In genomic region chr9:121947784-121948183, GRCm38 (mm10) we compare ENCODE assay signal across 9 mouse cellular contexts. TPM values are rescaled to one million over a fixed set of nuclear protein-coding genes. Genes with fewer than 3 reads are reported as not detected.
A peak's percentile ranks its signal among the peaks of the same experiment; 100 is the strongest.
DNase-seq lines count a peak whose midpoint lies in the region; ATAC-seq and TF ChIP-seq lines count a peak whose summit lies in the region.
"Had no signal": no experiment of that assay in that cellular context is flagged by ENCODE, and none has a peak within 500 bp of the region (broad histone marks: within the 10 kb centered on the region; RNA-seq: fewer than 3 reads in every experiment).

No protein-coding gene starts in this region.

- H3K4me3 ChIP-seq in midbrain, postnatal 0 days (ENCODE audit: low read depth, low read length), result no peak overlapping the region

- WGBS in midbrain, postnatal 0 days, result 3% methylated on average over 4 of the region's 4 CpGs

- TF ChIP-seq CTCF in midbrain, postnatal 0 days (IDR thresholded peaks at IDR 0.05), result peak; percentile 82

- H3K9me3 ChIP-seq in midbrain, postnatal 0 days (ENCODE audit: low read length), result no peaks in the 10 kb centered on the region

- no peak for ATAC-seq in midbrain, postnatal 0 days (ENCODE audit: low FRiP score)
- ATAC-seq in granulocyte monocyte progenitor cell, adult 5-6 weeks (replicated peaks; ENCODE audit: poor library complexity, severe bottlenecking), result no peak

- H3K9ac ChIP-seq in midbrain, postnatal 0 days (replicated peaks; ENCODE audit: low read length, poor library complexity, severe bottlenecking), result no peak overlapping the region

- intact Hi-C loops in heart, postnatal 14 days (cut with DNase I), result loop anchor here (1.0 to 2.0 kb wide), 2 partner anchors 38 to 363 kb away; no protein-coding TSS in a partner anchor
- intact Hi-C loops in left cerebral cortex, postnatal 10 days (cut with DNase I), result loop anchor here (2.0 kb wide), 1 partner anchor 35 kb away; no protein-coding TSS in a partner anchor

- H3K27me3 ChIP-seq in midbrain, postnatal 0 days (ENCODE audit: insufficient read depth, low read length), result no peaks in the 10 kb centered on the region

- H3K27ac ChIP-seq in midbrain, postnatal 0 days (ENCODE audit: low read depth, low read length), result no peak overlapping the region

- peak; percentile 63 for DNase-seq in heart, adult 8-10 months (ENCODE audit: low spot score)
- DNase-seq in heart, adult 11 months, result no peak
- DNase-seq in ES-CJ7 (ENCODE audit: low read depth, low spot score), result peak; percentile 30
- peak; percentile 70 for DNase-seq in cerebellum, adult 9-10 months
- peak; percentile 70 to 76 for DNase-seq in heart, postnatal 14 days
- peak; percentile 68 to 71 for DNase-seq in left cerebral cortex, postnatal 10 days (ENCODE audit: extremely low spot score in 1 of 2, low spot score in 2 of 2)
- peak; percentile 84 for DNase-seq in midbrain, postnatal 0 days (ENCODE audit: low spot score)

- no peaks in the 10 kb centered on the region for H3K4me1 ChIP-seq in midbrain, postnatal 0 days (ENCODE audit: insufficient read depth, low read length)

- no peaks in the 10 kb centered on the region for H3K36me3 ChIP-seq in midbrain, postnatal 0 days (ENCODE audit: insufficient read depth, low read length)

- no peak overlapping the region for H3K4me2 ChIP-seq in midbrain, postnatal 0 days (ENCODE audit: low read depth, low read length, poor library complexity, severe bottlenecking)

RNA-seq across cellular contexts. Expression of gene Fam198a, which starts 3.0 kb away (rescaled TPM):
- total RNA-seq in heart, adult 8-10 months (2022), result under 1 TPM; 0.31 to 0.79 (median 0.59) TPM
- 1 to 10 TPM; 1.7 to 1.8 TPM for total RNA-seq in heart, postnatal 14 days (2021)
- 1 to 10 TPM; 3.2 to 4.4 TPM for total RNA-seq in left cerebral cortex, postnatal 10 days (2021)
- total RNA-seq in midbrain, postnatal 0 days (2014; rRNA removed), result 2.5 and 4.8 TPM in 2 replicates
- polyA plus RNA-seq in midbrain, postnatal 0 days (2015; fragmentation: Nextera tagmentation; extraction: Ambion mirVana), result 1.9 and 2.1 TPM in 2 replicates
- total RNA-seq in granulocyte monocyte progenitor cell, adult 5-6 weeks (2014; fragmentation: Nextera tagmentation), result 0.17 TPM in 1 of 2 replicates, not detected in the other
- total RNA-seq in granulocyte monocyte progenitor cell, adult 5-6 weeks (2017), result 0.17 TPM in 1 of 2 replicates, not detected in the other

RNA-seq across cellular contexts. Expression of gene Cyp8b1, which starts 31.7 kb away (rescaled TPM):
- total RNA-seq in heart, adult 8-10 months (2022), result not detected
- total RNA-seq in heart, postnatal 14 days (2021), result under 1 TPM in 1 of 2 experiments, not detected in 1; 0.10 TPM
- total RNA-seq in left cerebral cortex, postnatal 10 days (2021), result not detected
- total RNA-seq in midbrain, postnatal 0 days (2014; rRNA removed), result not detected in 2 replicates
- polyA plus RNA-seq in midbrain, postnatal 0 days (2015; fragmentation: Nextera tagmentation; extraction: Ambion mirVana), result not detected in 2 replicates
- total RNA-seq in granulocyte monocyte progenitor cell, adult 5-6 weeks (2014; fragmentation: Nextera tagmentation), result not detected in 2 replicates
- not detected in 2 replicates for total RNA-seq in granulocyte monocyte progenitor cell, adult 5-6 weeks (2017)
- total RNA-seq: MEL had no signal

RNA-seq across cellular contexts. Expression of gene Pomgnt2, which starts 49.1 kb away (rescaled TPM):
- 10 to 100 TPM; 15.6 to 18.2 (median 16.7) TPM for total RNA-seq in heart, adult 8-10 months (2022)
- total RNA-seq in heart, postnatal 14 days (2021), result 10 to 100 TPM in 1 of 2 experiments, 1 to 10 TPM in 1; 9.7 to 11.3 TPM
- 10 to 100 TPM; 38.1 to 40.0 TPM for total RNA-seq in left cerebral cortex, postnatal 10 days (2021)
- total RNA-seq in midbrain, postnatal 0 days (2014; rRNA removed), result 49.7 and 53.4 TPM in 2 replicates
- 38.5 and 41.8 TPM in 2 replicates for polyA plus RNA-seq in midbrain, postnatal 0 days (2015; fragmentation: Nextera tagmentation; extraction: Ambion mirVana)
- 6.3 and 10.6 TPM in 2 replicates for total RNA-seq in granulocyte monocyte progenitor cell, adult 5-6 weeks (2014; fragmentation: Nextera tagmentation)
- total RNA-seq in granulocyte monocyte progenitor cell, adult 5-6 weeks (2017), result 6.7 and 7.0 TPM in 2 replicates
- total RNA-seq: MEL had no signal

RNA-seq across cellular contexts. Expression of gene Ackr2, which starts 49.6 kb away (rescaled TPM):
- 1 to 10 TPM in 3 of 4 experiments, under 1 TPM in 1; 0.87 to 2.2 (median 1.3) TPM for total RNA-seq in heart, adult 8-10 months (2022)
- 1 to 10 TPM; 2.0 to 3.4 TPM for total RNA-seq in heart, postnatal 14 days (2021)
- 1 to 10 TPM; 3.6 to 4.2 TPM for total RNA-seq in left cerebral cortex, postnatal 10 days (2021)
- total RNA-seq in midbrain, postnatal 0 days (2014; rRNA removed), result 1.7 and 3.0 TPM in 2 replicates
- polyA plus RNA-seq in midbrain, postnatal 0 days (2015; fragmentation: Nextera tagmentation; extraction: Ambion mirVana), result 0.78 and 0.96 TPM in 2 replicates
- not detected in 2 replicates for total RNA-seq in granulocyte monocyte progenitor cell, adult 5-6 weeks (2014; fragmentation: Nextera tagmentation)
- not detected in 2 replicates for total RNA-seq in granulocyte monocyte progenitor cell, adult 5-6 weeks (2017)
- total RNA-seq: MEL had no signal
